Mouse (Mus musculus) heart, postnatal 0 days (tissue): Measurements from ENCODE around the gene Gap43. TPM values are rescaled to one million over a fixed set of nuclear protein-coding genes. Genes with fewer than 3 reads are reported as not detected.

ENCODE experiments used
- ATAC-seq: fragments of 200-750 bp; cut with Nextera tagmentation; 2 replicates; pipeline ENCODE4 v1.8.0; 2017; ENCODE audit warnings: low read depth, moderate number of reproducible peaks, moderate library complexity; ENCODE audit not compliant: insufficient read depth
- DNase-seq: peaks from one replicate; pipeline ENCODE4 v3.0.0-alpha.2; 2016; ENCODE audit warnings: low spot score
- H3K27ac ChIP-seq: fragments of 300-500 bp; sonication (generic); 2 replicates; pipeline ENCODE4 v1.5.1; 2014; ENCODE audit warnings: low read depth, mild to moderate bottlenecking
- H3K27me3 ChIP-seq: fragments of 300-500 bp; sonication (generic); 2 replicates; pipeline ENCODE4 v1.6.1; 2014; ENCODE audit warnings: low read length, mixed read lengths; ENCODE audit not compliant: control insufficient read depth, insufficient read depth
- H3K36me3 ChIP-seq: fragments of 300-500 bp; sonication (generic); replicated peaks from 2 replicates; pipeline ENCODE4 v1.6.1; 2014; ENCODE audit warnings: low read length, mixed read lengths; ENCODE audit not compliant: control insufficient read depth, insufficient read depth
- H3K4me1 ChIP-seq: fragments of 300-500 bp; sonication (generic); 2 replicates; pipeline ENCODE4 v1.6.1; 2014; ENCODE audit warnings: antibody characterized with exemption; ENCODE audit not compliant: control insufficient read depth, insufficient read depth
- H3K4me2 ChIP-seq: fragments of 300-500 bp; sonication (generic); 2 replicates; pipeline ENCODE4 v1.6.1; 2014; ENCODE audit warnings: low read depth, mild to moderate bottlenecking, low read length, moderate library complexity
- H3K4me3 ChIP-seq: fragments of 300-500 bp; sonication (generic); 2 replicates; pipeline ENCODE4 v1.5.1; 2014; ENCODE audit warnings: low read depth, low read length
- H3K9ac ChIP-seq: fragments of 300-500 bp; sonication (generic); replicated peaks from 2 replicates; pipeline ENCODE4 v1.6.1; 2014; ENCODE audit warnings: low read depth, low read length, mixed read lengths
- H3K9me3 ChIP-seq: fragments of 300-500 bp; sonication (generic); replicated peaks from 2 replicates; pipeline ENCODE4 v1.6.1; 2016; ENCODE audit warnings: low read length; ENCODE audit not compliant: control insufficient read depth
- CTCF ChIP-seq: IDR thresholded peaks from 2 replicates; pipeline ENCODE4 v1.5.1; 2016; ENCODE audit warnings: antibody characterized with exemption, control low read depth, low read depth
- EP300 ChIP-seq: IDR thresholded peaks from 2 replicates; pipeline ENCODE4 v1.6.1; 2016; ENCODE audit warnings: antibody characterized with exemption, low read depth
- WGBS: fragments of 180-500 bp; shearing (Covaris S2); extraction: QIAGEN DNeasy Blood & Tissue Kit; methylation state at CpG from one replicate; pipeline ENCODE4 v1.1.7; 2014; 5-methylcytosine and 5-hydroxymethylcytosine counted together
- microRNA-seq: library from miRNA; unstranded; fragments of <30 nt; microRNA quantifications from one replicate; pipeline ENCODE4, GENCODE M21; 2016
- polyA plus RNA-seq: library from polyadenylated mRNA; unstranded; fragments of >200 nt; fragmentation: Nextera tagmentation; extraction: Ambion mirVana; gene quantifications from 2 replicates; pipeline ENCODE4 v1.2.1, GENCODE M21; 2015
- total RNA-seq: library from RNA; depleted of rRNA; stranded (reverse); fragments of >200 nt; gene quantifications from 2 replicates; pipeline ENCODE4 v1.2.3, GENCODE M21; 2014; ENCODE audit warnings: low replicate concordance

The Gap43 gene
- total and polyA plus RNA-seq, 2 experiments from 2014 or later = 5.6 to 6.7 TPM

DNA sequence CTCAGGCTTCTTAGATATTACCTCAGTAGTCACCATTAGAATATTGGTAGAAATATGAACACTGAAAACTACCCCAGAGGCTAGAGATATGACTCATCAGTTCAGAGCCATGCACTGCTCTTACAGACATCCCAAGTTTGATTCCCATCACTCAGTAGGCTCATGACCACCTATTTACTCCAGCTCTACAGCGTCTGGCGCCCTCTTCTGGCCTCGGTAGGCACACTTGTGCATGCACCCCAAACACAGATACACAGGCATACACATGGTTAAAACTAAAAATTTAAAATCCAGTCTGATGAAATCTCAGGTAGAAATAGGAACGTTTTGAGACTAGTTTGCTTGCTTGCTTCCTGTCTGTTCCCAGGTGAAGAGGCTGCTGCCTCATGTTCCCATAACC lies 109.1 kb downstream of the Gap43 start:
- no peaks in the 10 kb centered on the region for H3K4me1 ChIP-seq
- WGBS = 63% methylated on average over 4 of the region's 4 CpGs
- H3K4me2 ChIP-seq = no peak overlapping the region
- H3K27ac ChIP-seq = no peak overlapping the region
- DNase-seq = no peak
- H3K4me3 ChIP-seq = no peak overlapping the region
- no peaks in the 10 kb centered on the region for H3K36me3 ChIP-seq
- no peak for ATAC-seq
- no peaks in the 10 kb centered on the region for H3K9me3 ChIP-seq
- TF ChIP-seq EP300 (no peak), CTCF (no peak)
- no peak overlapping the region for H3K9ac ChIP-seq
- H3K27me3 ChIP-seq = no peaks in the 10 kb centered on the region

Small RNA genes lying within 50 kb of the gene (microRNA-seq; reads per million reads assigned to microRNA genes)
- gene Mir6540 = 5.0 reads per million, percentile 21 among the genes with 10 or more reads in this experiment
